14 mouse cellular contexts compared by ENCODE assay signal in genomic region chr11:87686407-87686806, GRCm38 (mm10). TPM values are rescaled to one million over a fixed set of nuclear protein-coding genes. Genes with fewer than 3 reads are reported as not detected.
DNase-seq lines count a peak whose midpoint lies in the region; ATAC-seq lines count a peak whose summit lies in the region.
"Had no signal": no experiment of that assay in that cellular context is flagged by ENCODE, and none has a peak within 500 bp of the region (broad histone marks: within the 10 kb centered on the region; RNA-seq: fewer than 3 reads in every experiment).

No protein-coding gene starts in this region.

- intact Hi-C loops in heart, postnatal 14 days (cut with DNase I) = no loop called here

- peaks cover 9% of the 10 kb centered on the region; the same call in 1 of the 2 replicates for H3K27me3 ChIP-seq in heart, embryonic 10.5 days (ENCODE audit: insufficient read depth, poor library complexity, severe bottlenecking)
- H3K27me3 ChIP-seq in midbrain, embryonic 10.5 days (ENCODE audit: low read depth, poor library complexity, severe bottlenecking) = no peaks in the 10 kb centered on the region
- H3K27me3 ChIP-seq in midbrain, embryonic 13.5 days = no peaks in the 10 kb centered on the region
- no peaks in the 10 kb centered on the region for H3K27me3 ChIP-seq in midbrain, embryonic 16.5 days (ENCODE audit: control insufficient read depth, insufficient read depth, low read depth, low read length)
- H3K27me3 ChIP-seq: hindbrain, embryonic 15.5 days had no signal

- 0 out of 2 replicates have a peak overlapping the region, but pooled peaks have one; percentile 2 for H3K27ac ChIP-seq in heart, embryonic 10.5 days
- H3K27ac ChIP-seq in midbrain, embryonic 10.5 days (replicated peaks) = 0 out of 2 replicates have a peak overlapping the region, but pooled peaks have one; percentile 4
- no peak overlapping the region for H3K27ac ChIP-seq in midbrain, embryonic 13.5 days
- no peak overlapping the region for H3K27ac ChIP-seq in midbrain, embryonic 16.5 days (ENCODE audit: low read length)
- H3K27ac ChIP-seq: embryonic facial prominence, embryonic 13.5 days; hindbrain, embryonic 15.5 days had no signal

- WGBS in heart, embryonic 10.5 days = 67% methylated on average over 7 of the region's 7 CpGs
- WGBS in midbrain, embryonic 10.5 days = 70% methylated on average over 7 of the region's 7 CpGs
- 56% methylated on average over 7 of the region's 7 CpGs for WGBS in midbrain, embryonic 13.5 days
- WGBS in midbrain, embryonic 16.5 days = 52% methylated on average over 7 of the region's 7 CpGs

- peaks cover 21% of the 10 kb centered on the region for H3K4me1 ChIP-seq in heart, embryonic 10.5 days
- peaks cover 12% of the 10 kb centered on the region; the same call in 1 of the 2 replicates for H3K4me1 ChIP-seq in midbrain, embryonic 10.5 days
- peaks cover 15% of the 10 kb centered on the region for H3K4me1 ChIP-seq in midbrain, embryonic 13.5 days (replicated peaks)
- peaks cover 16% of the 10 kb centered on the region for H3K4me1 ChIP-seq in midbrain, embryonic 16.5 days (ENCODE audit: control insufficient read depth, insufficient read depth, low read length)

- no peak overlapping the region for H3K4me2 ChIP-seq in midbrain, embryonic 13.5 days (replicated peaks)
- no peak overlapping the region for H3K4me2 ChIP-seq in midbrain, embryonic 16.5 days (ENCODE audit: low read length)
- H3K4me2 ChIP-seq: embryonic facial prominence, embryonic 13.5 days; heart, embryonic 11.5 days; hindbrain, embryonic 15.5 days had no signal

- H3K36me3 ChIP-seq in heart, embryonic 10.5 days = no peaks in the 10 kb centered on the region
- no peaks in the 10 kb centered on the region for H3K36me3 ChIP-seq in midbrain, embryonic 10.5 days
- H3K36me3 ChIP-seq in midbrain, embryonic 13.5 days = no peaks in the 10 kb centered on the region
- H3K36me3 ChIP-seq in midbrain, embryonic 16.5 days (ENCODE audit: control insufficient read depth, insufficient read depth, low read length) = no peaks in the 10 kb centered on the region
- H3K36me3 ChIP-seq: embryonic facial prominence, embryonic 13.5 days; hindbrain, embryonic 15.5 days had no signal

- no peak for DNase-seq in heart, embryonic 10.5 days (ENCODE audit: low spot score)
- no peak for DNase-seq in heart, postnatal 14 days
- DNase-seq in midbrain, embryonic 10.5 days (ENCODE audit: low spot score) = no peak
- peak; percentile 31 for DNase-seq in R1 (ENCODE audit: low read depth, low spot score)
- no peak for DNase-seq in left cerebral cortex, adult 11 months (ENCODE audit: low spot score)
- DNase-seq in yolk sac, embryonic 10.5 days (ENCODE audit: low spot score) = no peak
- DNase-seq: cerebellum, adult 9-10 months; spleen, adult 18-20 months; thymus, postnatal 36 days had no signal

- H3K4me3 ChIP-seq in heart, embryonic 10.5 days = no peak overlapping the region
- no peak overlapping the region for H3K4me3 ChIP-seq in midbrain, embryonic 10.5 days
- no peak overlapping the region for H3K4me3 ChIP-seq in midbrain, embryonic 13.5 days (replicated peaks)
- no peak overlapping the region for H3K4me3 ChIP-seq in midbrain, embryonic 16.5 days (ENCODE audit: low read depth, low read length)
- H3K4me3 ChIP-seq: embryonic facial prominence, embryonic 13.5 days; hindbrain, embryonic 15.5 days had no signal

- H3K9me3 ChIP-seq in heart, embryonic 10.5 days = no peaks in the 10 kb centered on the region
- no peaks in the 10 kb centered on the region for H3K9me3 ChIP-seq in midbrain, embryonic 10.5 days (replicated peaks)
- H3K9me3 ChIP-seq in midbrain, embryonic 13.5 days = no peaks in the 10 kb centered on the region
- H3K9me3 ChIP-seq in midbrain, embryonic 16.5 days (replicated peaks; ENCODE audit: control insufficient read depth, low read length, poor library complexity, severe bottlenecking) = no peaks in the 10 kb centered on the region
- H3K9me3 ChIP-seq: embryonic facial prominence, embryonic 13.5 days; hindbrain, embryonic 15.5 days had no signal

- no peak overlapping the region for H3K9ac ChIP-seq in midbrain, embryonic 13.5 days (replicated peaks)
- peak overlapping the region; percentile 36; the same call in 1 of the 2 replicates for H3K9ac ChIP-seq in midbrain, embryonic 16.5 days (ENCODE audit: low read depth, low read length)
- H3K9ac ChIP-seq: embryonic facial prominence, embryonic 13.5 days; hindbrain, embryonic 15.5 days had no signal

- no peak for ATAC-seq in midbrain, embryonic 13.5 days
- ATAC-seq in midbrain, embryonic 16.5 days = no peak

RNA-seq across cellular contexts. Expression of gene Rnf43, which starts 23.9 kb away (rescaled TPM):
- 0.94 and 2.3 TPM in 2 replicates for polyA plus RNA-seq in heart, embryonic 10.5 days (2016; fragmentation: Nextera tagmentation; extraction: Ambion mirVana)
- total RNA-seq in heart, postnatal 14 days (2021) = under 1 TPM; 0.39 to 0.67 TPM
- 0.95 and 1.3 TPM in 2 replicates for polyA plus RNA-seq in midbrain, embryonic 10.5 days (2016; fragmentation: Nextera tagmentation; extraction: Ambion mirVana)
- polyA plus RNA-seq in midbrain, embryonic 13.5 days (2015; fragmentation: Nextera tagmentation; extraction: Ambion mirVana) = 0.67 and 0.92 TPM in 2 replicates
- polyA plus RNA-seq in midbrain, embryonic 16.5 days (2015; fragmentation: Nextera tagmentation; extraction: Ambion mirVana) = 0.68 and 1.4 TPM in 2 replicates

RNA-seq across cellular contexts. Expression of gene Supt4a, which starts 50.9 kb away (rescaled TPM):
- 122 and 151 TPM in 2 replicates for polyA plus RNA-seq in heart, embryonic 10.5 days (2016; fragmentation: Nextera tagmentation; extraction: Ambion mirVana)
- total RNA-seq in heart, postnatal 14 days (2021) = 10 to 100 TPM; 47.8 to 51.1 TPM
- polyA plus RNA-seq in midbrain, embryonic 10.5 days (2016; fragmentation: Nextera tagmentation; extraction: Ambion mirVana) = 157 and 171 TPM in 2 replicates
- 165 and 177 TPM in 2 replicates for polyA plus RNA-seq in midbrain, embryonic 13.5 days (2015; fragmentation: Nextera tagmentation; extraction: Ambion mirVana)
- 127 TPM in 2 replicates for polyA plus RNA-seq in midbrain, embryonic 16.5 days (2015; fragmentation: Nextera tagmentation; extraction: Ambion mirVana)

Comparison
In these comparisons a context has a peak if more than half of its experiments do, and no peak if none do; other contexts are left out.
1. H3K27ac ChIP-seq: peak in heart, embryonic 10.5 days (single experiment) and midbrain, embryonic 10.5 days (single experiment); none in midbrain, embryonic 13.5 days (single experiment) and midbrain, embryonic 16.5 days (single experiment).